Mouse (Mus musculus) ES-E14 (cell line): ENCODE data around the gene Rel. TPM values are rescaled to one million over a fixed set of nuclear protein-coding genes. Genes with fewer than 3 reads are reported as not detected.

Experiments
- DNase-seq: peaks from one replicate; pipeline ENCODE4 v3.0.0-alpha.2; 2013; ENCODE audit warnings: low read depth, low spot score
- H3K27ac ChIP-seq: 2 replicates; pipeline ENCODE4 v1.5.1; 2012; ENCODE audit warnings: low read depth, mild to moderate bottlenecking, low read length, moderate library complexity, mixed read lengths; ENCODE audit not compliant: poor library complexity, insufficient read depth, severe bottlenecking
- H3K36me3 ChIP-seq: 2 replicates; pipeline ENCODE4 v1.6.1; 2012; ENCODE audit warnings: mild to moderate bottlenecking, low read length, moderate library complexity, mixed read lengths; ENCODE audit not compliant: control insufficient read depth, poor library complexity, insufficient read depth, severe bottlenecking
- H3K4me1 ChIP-seq, 2 experiments: fragments of 150-350 bp in 1 of 2; sonication (generic) in 1 of 2; 2 replicates each; pipeline ENCODE4 v1.6.1; 2012; ENCODE audit warnings: low read length in 2 of 2, mild to moderate bottlenecking in 1 of 2, mixed read lengths in 1 of 2; ENCODE audit not compliant: control insufficient read depth in 2 of 2, insufficient read depth in 2 of 2, poor library complexity in 1 of 2
- H3K4me3 ChIP-seq, 2 experiments: fragments of 150-350 bp in 1 of 2; sonication (generic) in 1 of 2; 2 replicates each; pipeline ENCODE4 v1.5.1; 2012; ENCODE audit warnings: low read length in 2 of 2, low read depth in 1 of 2, mild to moderate bottlenecking in 1 of 2, mixed read lengths in 1 of 2; ENCODE audit not compliant: insufficient read depth in 1 of 2, poor library complexity in 1 of 2, severe bottlenecking in 1 of 2
- H3K9ac ChIP-seq: 2 replicates; pipeline ENCODE4 v1.6.1; 2012; ENCODE audit warnings: low read depth, mild to moderate bottlenecking, low read length, mixed read lengths; ENCODE audit not compliant: poor library complexity, insufficient read depth, severe bottlenecking
- H3K9me3 ChIP-seq: fragments of 150-350 bp; sonication (generic); 2 replicates; pipeline ENCODE4 v1.6.1; 2012; ENCODE audit warnings: low read depth, mild to moderate bottlenecking, low read length; ENCODE audit not compliant: control insufficient read depth, insufficient read depth
- CHD2 ChIP-seq: IDR thresholded peaks from 2 replicates; pipeline ENCODE4 v1.6.1; 2014; ENCODE audit warnings: mild to moderate bottlenecking, low read depth, low read length, inconsistent platforms
- HCFC1 ChIP-seq: IDR thresholded peaks from 2 replicates; pipeline ENCODE4 v1.6.1; 2012; ENCODE audit warnings: low read length, inconsistent platforms, borderline replicate concordance; ENCODE audit not compliant: insufficient read depth
- MAFK ChIP-seq: IDR thresholded peaks from 2 replicates; pipeline ENCODE4 v1.6.1; 2014; ENCODE audit warnings: mild to moderate bottlenecking, low read depth, low read length, inconsistent platforms; ENCODE audit not compliant: insufficient read depth
- ZC3H11A ChIP-seq: IDR thresholded peaks from 2 replicates; pipeline ENCODE4 v1.6.1; 2012; ENCODE audit warnings: low read depth, mild to moderate bottlenecking, inconsistent platforms, low read length, borderline replicate concordance
- ZNF384 ChIP-seq: IDR thresholded peaks from 2 replicates; pipeline ENCODE4 v1.6.1; 2012; ENCODE audit warnings: low read depth, low read length, inconsistent platforms
- in situ Hi-C, 2 experiments: fragments of 600-800 bp; cut with MboI; formaldehyde crosslinking; loops; one replicate each; pipeline ENCODE4 v1.15.1; 2025; ENCODE audit warnings: low sequenced_read_pairs in 2 of 2, inconsistent platforms in 1 of 2; ENCODE audit not compliant: unreplicated experiment in 2 of 2
- total RNA-seq: library from RNA; depleted of rRNA; stranded (reverse); fragments of 300-350 nt; gene quantifications from 2 replicates; pipeline ENCODE4 v1.2.3, GENCODE M21; 2012

The Rel gene
- total RNA-seq, 1 experiment, result 0.71 TPM

DNA sequence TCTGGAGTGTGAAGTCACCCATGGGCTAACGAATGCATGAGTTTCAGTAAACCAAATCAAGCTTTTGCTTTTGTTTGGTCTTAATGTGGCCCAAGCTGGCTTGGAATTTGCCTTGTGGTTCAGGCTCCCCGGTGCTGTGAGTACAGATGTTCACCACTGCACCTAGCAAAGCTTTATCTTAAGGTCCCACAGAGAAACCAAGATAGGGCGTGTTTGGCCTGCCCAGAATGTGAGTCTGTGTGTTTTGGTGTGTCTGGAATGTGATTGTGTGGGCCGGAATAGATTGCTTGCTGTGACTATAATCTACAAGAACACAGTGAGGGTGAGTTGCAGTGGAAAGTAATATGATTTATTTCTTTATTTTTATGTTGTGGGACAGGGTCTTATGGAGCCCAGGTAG lies 40.6 kb downstream of the Rel start:
- Histone ChIP-seq H3K27ac (no peak overlapping the region), H3K36me3 (peaks cover 10% of the 10 kb centered on the region), H3K4me3 (no peak overlapping the region), H3K9me3 (no peaks in the 10 kb centered on the region), H3K4me1 (no peaks in the 10 kb centered on the region), H3K9ac (no peak overlapping the region)
- TF ChIP-seq ZC3H11A, result no peak
- TF ChIP-seq HCFC1, result no peak
- TF ChIP-seq MAFK, result no peak
- TF ChIP-seq ZNF384, result no peak
- no peak for TF ChIP-seq CHD2
- DNase-seq, result no peak
- in situ Hi-C loops, result no loop called here

- no peak for TF ChIP-seq HCFC1
- TF ChIP-seq ZNF384, result no peak
- no peak for TF ChIP-seq MAFK
- TF ChIP-seq ZC3H11A, result no peak
- TF ChIP-seq CHD2, result no peak
- no peak overlapping the region for H3K9ac ChIP-seq
- no peak overlapping the region for H3K4me3 ChIP-seq
- H3K4me1 ChIP-seq, result 0 out of 4 replicates have a peak, but pooled peaks cover 0 to 1% of the 10 kb centered on the region in 2 experiments
- DNase-seq, result no peak
- no peaks in the 10 kb centered on the region for H3K9me3 ChIP-seq
- peaks cover 12% of the 10 kb centered on the region for H3K36me3 ChIP-seq
- no peak overlapping the region for H3K27ac ChIP-seq
- in situ Hi-C loops, result no loop called here
Measured at GRCm38 (mm10) chr11:23728186-23728585, 42.6 kb downstream of the Rel start.

- Histone ChIP-seq H3K4me1 (peaks cover 2 to 10% of the 10 kb centered on the region in 2 experiments; a peak in 1 of 4 replicates), H3K9me3 (no peaks in the 10 kb centered on the region), H3K27ac (no peak overlapping the region), H3K36me3 (peaks cover 11% of the 10 kb centered on the region), H3K4me3 (no peak overlapping the region), H3K9ac (no peak overlapping the region)
- in situ Hi-C loops, result no loop called here
- DNase-seq, result no peak
- TF ChIP-seq ZC3H11A (no peak), HCFC1 (no peak), MAFK (no peak), ZNF384 (no peak)
Measured at GRCm38 (mm10) chr11:23726441-23726840, 44.3 kb downstream of the Rel start.

- no peak for DNase-seq
- in situ Hi-C loops, result no loop called here
- H3K27ac ChIP-seq, result no peak overlapping the region
- H3K9ac ChIP-seq, result no peak overlapping the region
- no peaks in the 10 kb centered on the region for H3K9me3 ChIP-seq
- TF ChIP-seq ZNF384 (no peak), CHD2 (no peak), MAFK (no peak), ZC3H11A (no peak), HCFC1 (no peak)
- peaks cover 8% of the 10 kb centered on the region for H3K36me3 ChIP-seq
- peaks cover 2 to 12% of the 10 kb centered on the region in 2 experiments; a peak in 1 of 4 replicates for H3K4me1 ChIP-seq
- no peak overlapping the region for H3K4me3 ChIP-seq
Measured at GRCm38 (mm10) chr11:23725850-23726249, 44.9 kb downstream of the Rel start.

- Histone ChIP-seq H3K4me3 (no peak overlapping the region), H3K36me3 (peaks cover 18% of the 10 kb centered on the region), H3K27ac (peak overlapping the region; percentile 76), H3K9me3 (no peaks in the 10 kb centered on the region), H3K4me1 (peaks cover 2 to 12% of the 10 kb centered on the region in 2 experiments; a peak in 1 of 4 replicates), H3K9ac (peak overlapping the region; percentile 53; the same call in 1 of the 2 replicates)
- DNase-seq, result peak; percentile 15
- no peak for TF ChIP-seq CHD2
- in situ Hi-C loops, result no loop called here
Measured at GRCm38 (mm10) chr11:23722326-23722725, 48.4 kb downstream of the Rel start.
